Mouse (Mus musculus) ZHBTc4 (cell line): ENCODE results near the gene Crybg1.

Experiments used
- DNase-seq: peaks from one replicate; pipeline ENCODE4 v3.0.0-alpha.2; 2011; ENCODE audit warnings: low read depth, low spot score

Crybg1 gene

DNA sequence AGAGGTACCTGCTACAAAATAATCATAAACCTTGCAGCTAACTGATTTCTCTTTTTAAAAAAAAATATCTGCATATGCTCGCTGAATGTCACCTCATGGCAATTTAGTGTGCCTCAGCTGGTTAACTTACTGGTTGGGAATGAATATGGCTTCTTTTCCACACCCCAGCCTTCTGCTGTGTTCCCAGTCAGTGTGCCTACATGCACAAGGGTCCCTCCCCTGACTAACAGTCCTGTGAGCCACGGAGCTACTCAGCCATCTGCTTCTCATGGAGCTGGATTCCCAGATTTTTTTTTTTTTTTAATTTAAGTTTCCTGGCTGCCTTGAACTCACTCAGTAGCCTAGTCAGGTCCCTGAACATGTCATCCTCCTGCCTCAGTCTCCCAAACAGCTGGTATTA, 183.7 kb downstream of the Crybg1 start:
- DNase-seq: no peak

DNA sequence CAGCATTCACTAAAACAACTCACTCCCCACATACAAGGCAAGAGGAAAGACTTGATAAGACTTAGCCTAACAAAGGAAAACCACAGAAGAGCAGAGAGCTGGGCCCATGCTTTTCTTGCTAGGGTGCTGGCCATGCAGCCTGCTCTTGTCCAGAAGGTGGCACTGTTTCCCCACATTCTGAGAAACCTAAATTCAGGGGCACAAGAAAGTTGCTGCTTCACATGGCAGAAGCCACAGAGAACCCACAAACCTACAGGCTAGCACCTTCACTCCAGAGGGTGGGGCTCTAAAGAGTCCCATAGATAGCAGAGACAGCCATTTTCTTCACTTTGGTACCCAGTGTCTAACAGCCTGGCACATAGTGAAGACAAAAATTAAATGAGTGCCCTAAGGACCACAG, 194.7 kb downstream of the Crybg1 start:
- DNase-seq: peak; percentile 80

DNA sequence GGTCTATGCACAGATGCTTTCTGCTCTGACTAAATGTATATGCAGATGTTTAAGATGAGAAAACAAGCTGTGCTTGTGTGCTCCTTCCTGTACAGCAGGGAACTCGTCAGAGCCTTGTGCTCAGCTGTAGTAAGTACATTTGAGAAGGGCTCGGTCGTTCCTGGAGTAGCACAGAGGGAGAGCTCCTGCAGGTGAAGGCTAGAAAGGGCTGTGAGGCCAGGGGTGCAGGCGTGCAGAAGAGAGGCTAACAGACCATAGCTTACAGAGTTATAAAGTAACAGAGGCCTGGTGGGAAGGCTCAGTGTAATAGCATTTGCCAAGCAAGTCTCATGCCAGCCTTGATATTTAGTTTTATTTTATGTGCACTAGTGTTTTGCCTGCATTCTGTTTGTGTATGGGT, 203.2 kb downstream of the Crybg1 start:
- no peak for DNase-seq

DNA sequence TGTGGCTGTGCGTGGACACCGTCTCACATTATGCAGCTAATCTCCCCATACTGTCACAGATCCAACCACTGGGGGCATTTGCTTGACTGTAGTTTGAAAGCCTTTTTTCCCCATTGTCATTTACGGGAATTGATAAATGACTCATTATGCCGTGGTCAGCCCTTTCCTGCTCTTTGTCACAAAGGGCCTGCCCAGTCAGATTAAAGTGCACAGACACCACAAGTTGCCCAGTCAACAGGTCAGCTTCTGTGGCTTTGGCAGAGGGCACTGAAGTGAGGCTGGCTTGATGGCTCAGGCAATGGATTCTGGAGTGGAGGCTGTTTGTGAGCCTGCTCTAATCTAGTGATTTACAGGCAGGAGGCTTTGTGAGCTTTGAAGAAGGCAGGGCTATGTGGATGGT, 204.9 kb downstream of the Crybg1 start:
- no peak for DNase-seq

DNA sequence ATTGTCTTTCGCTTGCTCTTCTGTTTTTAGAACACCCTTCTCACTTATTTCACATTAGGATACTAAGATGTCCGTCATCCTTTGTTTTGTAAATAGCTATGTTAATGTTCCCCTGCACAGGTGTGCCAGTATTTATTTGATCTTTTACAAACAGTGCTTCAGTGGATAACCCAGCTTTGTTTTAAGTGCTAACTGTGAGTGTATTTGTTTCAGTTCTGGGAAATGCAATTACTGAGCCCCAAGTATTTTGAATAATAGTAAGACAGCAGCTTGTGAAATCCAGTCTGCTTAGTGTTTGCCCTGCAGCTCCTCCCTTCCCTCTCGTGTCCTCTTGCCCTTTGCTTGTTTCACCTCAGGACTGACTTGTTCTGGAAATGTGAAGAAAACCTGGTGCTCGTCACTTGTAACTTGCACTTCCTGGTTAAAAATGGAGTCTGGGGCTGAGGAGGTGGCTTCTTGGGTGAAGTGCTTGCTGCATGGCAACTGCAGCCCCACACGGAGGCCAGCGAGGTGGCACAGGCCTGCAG, 209.5 kb downstream of the Crybg1 start:
- DNase-seq: peak; percentile 82

DNA sequence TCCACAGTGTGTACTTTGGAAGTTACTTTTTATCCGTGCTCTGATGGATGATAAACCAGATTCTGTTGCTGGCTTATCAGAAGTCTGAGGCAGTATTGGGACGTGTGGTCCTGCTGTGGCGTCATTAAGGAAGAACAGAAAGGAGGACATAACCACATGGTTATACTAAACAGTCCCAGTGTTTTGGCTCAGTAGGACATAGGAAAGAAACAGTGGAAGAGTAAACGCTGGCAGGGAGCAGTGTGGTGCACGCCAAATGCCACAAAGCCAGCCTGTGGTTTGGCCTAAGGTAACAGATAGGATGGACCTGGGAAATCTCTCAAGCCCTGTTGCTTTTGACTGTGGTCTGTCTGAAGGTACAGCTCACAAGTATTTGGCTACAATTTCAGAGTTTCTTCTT, 220.1 kb downstream of the Crybg1 start:
- DNase-seq: no peak

DNA sequence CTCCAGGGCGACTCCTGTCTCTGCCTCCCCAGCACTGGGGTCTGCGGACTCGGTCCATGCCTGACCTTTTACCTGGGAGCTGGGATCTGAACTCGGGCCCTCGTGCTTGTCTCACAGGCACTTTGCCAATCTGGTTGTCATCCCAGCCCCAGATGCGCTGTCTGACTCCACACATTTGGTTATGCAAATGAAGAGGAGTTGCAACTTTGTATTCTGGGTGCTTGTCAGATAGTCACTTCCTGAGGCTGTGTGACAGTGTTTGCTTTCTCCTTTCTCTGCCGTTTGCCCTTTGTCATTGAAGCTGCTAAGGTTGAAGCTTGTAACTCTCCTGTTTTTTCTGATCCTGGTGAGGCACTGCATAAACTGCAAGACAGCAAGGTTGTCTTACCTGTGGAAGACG, 220.9 kb downstream of the Crybg1 start:
- peak; percentile 51 for DNase-seq

DNA sequence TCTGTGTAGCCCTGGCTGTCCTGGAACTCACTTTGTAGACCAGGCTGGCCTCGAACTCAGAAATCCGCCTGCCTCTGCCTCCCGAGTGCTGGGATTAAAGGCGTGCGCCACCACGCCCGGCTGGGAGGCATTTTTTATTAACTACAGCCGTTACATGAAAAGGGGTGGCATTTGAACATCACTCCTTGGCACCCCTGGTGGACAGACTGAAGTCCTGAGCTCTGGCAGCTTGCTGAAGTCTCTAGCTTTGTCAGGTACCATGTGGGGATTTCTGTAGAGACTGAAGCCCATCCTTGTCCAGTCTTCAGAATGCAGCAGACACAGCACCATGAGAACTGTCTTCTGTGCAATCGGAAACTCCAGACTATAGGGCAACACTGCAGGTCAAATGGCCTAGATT, 222.9 kb downstream of the Crybg1 start:
- peak; percentile 58 for DNase-seq

DNA sequence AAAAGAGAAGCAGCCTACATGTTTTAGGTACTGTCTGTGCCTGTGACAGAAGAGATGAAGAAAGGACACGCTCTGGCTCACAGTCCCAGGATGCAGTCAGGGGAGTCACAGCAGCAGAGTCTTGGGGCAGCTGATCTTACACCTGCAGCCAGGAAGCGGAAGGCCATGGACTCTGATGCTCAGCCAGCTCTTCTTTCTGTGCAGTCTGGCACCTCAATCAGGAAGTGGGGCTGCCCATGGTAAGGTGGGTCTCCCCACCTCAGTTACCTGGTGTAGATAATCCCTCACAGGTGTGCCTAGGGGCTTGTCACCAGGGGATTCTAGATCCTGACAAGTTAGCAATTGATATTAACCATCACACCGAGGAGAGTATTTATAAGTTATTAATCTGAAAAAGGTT, 225.6 kb downstream of the Crybg1 start:
- DNase-seq: no peak

DNA sequence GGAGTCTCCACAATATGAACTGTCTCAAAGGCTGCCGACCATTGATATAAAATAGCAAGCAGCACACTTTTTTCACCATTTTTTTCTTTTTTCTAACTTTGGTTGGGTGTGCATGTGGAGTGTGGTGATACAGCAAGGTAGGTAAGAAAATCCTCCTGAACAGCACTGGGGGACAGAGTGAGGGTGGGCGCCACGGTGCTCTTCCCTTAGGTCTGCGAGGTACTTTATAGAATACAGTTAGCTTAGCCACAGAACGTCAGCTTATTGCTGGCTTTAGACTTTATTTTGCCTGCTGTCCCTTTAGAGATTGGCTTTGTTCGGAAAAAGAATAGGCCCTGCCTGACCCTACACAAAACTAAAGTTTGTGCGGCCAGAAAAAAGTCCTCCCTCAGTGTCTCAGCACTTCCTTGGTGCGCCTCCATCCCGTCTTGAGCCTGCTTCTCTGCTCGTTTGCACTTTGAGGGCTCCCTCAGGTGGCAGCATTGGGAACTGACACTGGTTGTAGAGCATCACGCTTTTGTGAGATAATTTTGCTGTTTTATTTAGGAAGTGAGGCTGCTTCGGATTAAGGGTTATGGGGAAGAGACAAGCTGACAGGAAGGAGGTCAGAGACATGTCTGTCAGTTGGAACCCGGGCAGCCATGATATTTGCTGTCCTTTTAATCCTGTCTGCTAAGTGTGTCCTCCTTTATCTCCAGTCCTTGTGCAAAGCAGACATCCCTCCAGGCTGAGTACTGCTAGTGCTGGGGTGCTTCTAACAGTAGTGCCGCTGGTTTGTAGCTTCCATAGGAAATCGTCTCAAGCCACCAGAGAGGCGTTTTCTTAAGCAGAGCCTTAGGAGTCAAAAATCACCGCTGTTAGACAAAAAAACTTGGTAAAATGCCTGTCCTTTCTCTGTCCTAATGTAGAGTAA, 229.7 kb downstream of the Crybg1 start:
- DNase-seq: peak; percentile 81

DNA sequence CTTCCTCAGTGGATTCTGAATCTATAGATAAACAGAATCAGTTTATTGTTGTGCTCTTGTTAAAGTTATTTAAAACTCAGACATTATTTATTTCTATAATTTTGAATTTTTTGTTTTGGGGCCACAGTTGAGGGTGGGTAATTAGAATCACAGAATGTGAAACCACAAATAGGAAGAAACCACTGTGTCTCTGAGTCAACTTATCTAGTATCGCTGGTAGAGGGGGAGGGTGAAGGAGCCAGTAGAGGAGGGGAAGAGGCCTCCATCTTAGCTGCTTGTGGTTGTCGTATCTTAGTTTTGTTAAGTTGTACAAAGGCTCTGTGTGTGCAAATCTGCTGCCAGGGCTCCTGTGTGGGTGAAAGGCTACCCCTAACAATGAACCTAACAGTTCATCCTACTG, 231.9 kb downstream of the Crybg1 start:
- no peak for DNase-seq

DNA sequence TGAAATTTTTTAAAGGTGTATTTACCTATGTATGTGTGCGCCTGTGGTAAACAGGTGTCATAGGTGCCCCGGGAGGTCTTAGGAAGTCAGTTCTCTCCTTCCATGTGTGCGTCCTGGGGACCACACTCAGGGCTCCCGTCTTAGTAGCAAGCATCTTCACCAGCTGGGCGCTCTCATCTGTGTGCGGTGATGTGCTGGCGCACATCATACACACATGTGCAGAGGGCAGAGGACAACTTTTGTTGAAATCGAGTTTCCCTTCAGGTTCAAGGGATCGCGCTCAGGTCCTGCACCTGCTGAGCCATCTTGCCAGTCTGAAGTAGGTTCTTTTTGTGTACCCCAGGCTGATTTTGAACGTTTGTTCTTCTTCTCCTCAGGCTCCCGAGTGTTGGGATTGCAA, 232.5 kb downstream of the Crybg1 start:
- no peak for DNase-seq

DNA sequence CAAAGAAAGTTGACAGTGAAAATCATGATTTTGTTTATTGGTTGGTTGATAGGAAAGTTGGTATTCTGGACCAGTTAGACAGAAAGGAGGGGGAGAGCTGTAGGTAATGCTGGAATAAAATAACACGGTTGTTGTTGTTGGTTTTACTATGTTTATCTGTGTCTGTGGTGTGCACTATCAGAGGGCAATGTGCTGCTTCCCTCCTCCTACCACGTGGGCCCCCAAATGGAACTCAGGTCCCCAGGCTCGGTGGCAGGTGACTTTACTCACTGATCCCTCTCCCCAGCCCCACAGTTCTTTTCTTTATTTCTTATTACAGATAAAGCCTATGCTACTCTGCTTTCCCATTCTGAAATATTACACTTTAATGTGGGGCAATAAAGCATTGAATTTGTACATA, 236.4 kb downstream of the Crybg1 start:
- no peak for DNase-seq

DNA sequence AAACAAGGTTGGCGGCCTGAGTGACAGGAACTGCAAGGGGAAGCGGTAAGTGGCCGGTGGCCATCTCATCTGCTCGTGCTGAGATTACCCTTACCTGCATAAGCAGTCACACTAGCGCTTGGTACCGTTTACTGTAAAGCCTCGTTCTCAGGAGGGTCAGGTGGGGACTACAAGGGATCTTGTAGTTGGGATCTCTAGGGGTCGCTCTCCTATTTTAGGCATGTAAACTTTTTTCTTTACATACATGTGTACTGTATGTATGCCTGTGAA, 237.8 kb downstream of the Crybg1 start:
- DNase-seq: no peak

DNA sequence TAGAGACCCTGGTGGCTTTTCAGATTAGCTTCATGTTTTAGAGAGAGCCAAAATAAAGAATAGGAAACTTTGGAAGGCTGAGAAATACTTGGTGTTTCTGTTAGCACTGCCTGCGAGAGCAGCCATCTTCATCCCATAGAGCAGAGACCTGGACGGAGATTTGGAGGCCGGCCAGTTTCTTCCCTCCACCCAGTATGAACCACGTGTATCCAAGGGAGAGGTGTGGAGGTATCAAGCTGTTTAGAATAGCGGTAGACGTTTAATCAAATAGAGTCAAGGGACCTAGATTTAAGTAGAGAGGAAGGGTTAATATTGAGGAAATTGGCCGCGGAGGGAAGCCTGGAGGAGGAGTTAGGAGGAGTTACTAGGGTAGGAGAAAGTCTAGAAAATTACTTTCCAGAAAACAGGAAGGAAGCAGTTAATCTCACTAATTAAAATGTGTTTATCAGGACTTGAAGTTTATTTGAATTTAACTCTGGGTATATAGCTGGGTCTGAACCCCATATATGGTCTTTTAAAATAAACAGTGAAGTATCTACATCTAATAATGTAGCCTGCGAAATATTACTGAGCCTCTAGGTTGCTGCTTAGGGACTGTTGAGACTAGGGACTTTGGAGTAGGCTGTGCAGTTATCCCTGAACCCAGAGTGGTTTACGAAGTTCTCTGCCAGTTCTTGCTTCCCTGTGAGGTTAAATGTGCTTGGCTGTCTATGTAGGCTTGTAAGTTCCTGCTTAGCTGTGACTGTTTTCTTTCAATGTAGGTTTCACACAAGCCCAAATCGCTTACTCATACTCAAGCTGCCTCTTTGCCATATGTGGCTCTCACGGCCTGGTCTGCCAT, 238.4 kb downstream of the Crybg1 start:
- DNase-seq: no peak

DNA sequence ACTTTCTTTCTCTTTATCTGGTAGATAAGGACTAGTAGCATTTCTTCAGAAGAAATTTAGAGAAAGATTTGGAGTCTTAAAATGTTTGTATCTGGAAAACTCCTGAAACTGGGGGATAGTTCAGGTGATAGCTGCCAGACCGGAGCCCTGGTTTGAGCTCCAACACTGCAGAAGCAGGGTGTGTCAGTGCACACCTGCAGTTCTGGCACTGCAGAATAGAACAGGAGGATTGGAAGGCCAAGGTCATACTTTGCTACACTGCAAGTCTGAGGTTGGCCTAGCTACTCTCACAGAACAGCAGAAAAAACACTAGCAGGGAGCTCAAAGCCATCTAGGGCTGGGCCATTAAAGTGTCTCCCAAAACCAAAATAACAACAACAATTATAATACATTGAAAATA, 244.1 kb downstream of the Crybg1 start:
- no peak for DNase-seq

DNA sequence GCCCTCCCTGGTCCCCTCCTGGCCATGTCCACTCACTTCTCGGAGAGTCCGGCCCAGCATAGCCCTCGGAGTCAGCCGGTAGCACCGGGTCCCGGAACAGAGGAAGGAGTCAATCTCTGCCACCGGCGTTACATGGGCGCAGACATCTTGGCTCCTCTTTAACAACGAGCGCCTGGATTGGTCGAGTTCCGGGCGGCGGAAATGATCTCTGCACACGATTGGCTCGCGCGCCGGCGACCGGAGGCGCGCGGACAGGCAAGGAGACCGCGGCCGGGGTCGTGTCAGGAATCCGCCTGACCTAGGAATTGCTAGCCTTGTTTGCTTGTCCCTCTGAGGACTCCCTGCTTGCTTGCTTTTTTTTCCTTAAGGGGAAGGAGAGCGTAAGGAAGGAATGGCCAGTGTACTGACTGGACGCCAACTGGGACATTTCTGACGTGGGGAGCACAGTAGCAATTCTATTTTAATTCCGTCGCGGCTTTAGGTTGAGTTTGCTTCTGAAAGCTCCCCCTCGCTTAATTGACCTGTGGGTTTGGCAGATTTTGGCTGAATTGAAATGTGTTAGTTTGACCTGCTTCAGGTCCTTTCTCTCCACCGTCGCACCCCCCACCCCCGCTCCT, 247.0 kb downstream of the Crybg1 start, which contains the start of the genes Qrsl1 and Rtn4ip1:
Gene Qrsl1 (minus strand): TSS at position 168 of the 617 bp plus-strand sequence.
Gene Rtn4ip1 (plus strand): TSS at position 230 of the 617 bp plus-strand sequence.
- peak; percentile 96 for DNase-seq

DNA sequence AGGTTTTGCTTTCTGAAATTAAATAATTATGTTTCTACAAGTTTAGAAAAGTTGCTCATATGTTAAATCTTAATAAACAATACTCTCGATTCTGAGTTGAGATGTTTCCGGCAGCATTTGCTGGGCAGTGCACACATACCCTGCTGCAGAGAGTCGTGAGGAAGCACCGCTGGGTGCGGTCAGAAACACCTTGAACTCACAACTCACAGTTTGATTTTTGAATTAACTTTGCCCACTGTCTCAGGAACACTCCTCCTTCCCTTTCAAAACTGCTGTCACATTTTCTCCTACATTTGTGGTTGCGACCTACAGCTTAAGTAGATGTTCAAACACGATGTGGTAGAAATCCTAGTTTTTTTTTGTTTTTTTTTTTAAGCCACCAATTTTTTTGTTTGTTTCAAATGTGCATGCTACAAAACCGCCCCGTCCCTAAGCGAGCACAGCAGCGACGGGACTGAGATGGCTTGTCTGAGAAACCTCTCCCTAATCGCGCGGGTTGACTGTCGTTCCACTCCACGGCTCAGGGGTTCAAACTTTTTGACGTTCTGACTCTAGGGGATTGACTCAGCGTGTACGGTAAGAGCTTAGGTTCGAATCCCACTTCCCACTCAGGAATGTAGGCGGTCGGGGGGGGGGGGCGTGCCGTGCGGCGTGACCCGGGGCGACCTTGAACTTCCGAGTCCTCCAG, 247.6 kb downstream of the Crybg1 start:
- peak; percentile 17 for DNase-seq
